13 mouse cellular contexts compared by ENCODE assay signal in genomic region chr2:178631336-178631735, GRCm38 (mm10).
DNase-seq lines count a peak whose midpoint lies in the region; ATAC-seq lines count a peak whose summit lies in the region.
"Had no signal": no experiment of that assay in that cellular context is flagged by ENCODE, and none has a peak within 500 bp of the region (broad histone marks: within the 10 kb centered on the region; RNA-seq: fewer than 3 reads in every experiment).

No protein-coding gene starts in this region.

- peaks cover 63% of the 10 kb centered on the region for H3K4me1 ChIP-seq in hindbrain, embryonic 10.5 days (replicated peaks)
- H3K4me1 ChIP-seq in hindbrain, embryonic 14.5 days (replicated peaks; ENCODE audit: control insufficient read depth, insufficient read depth, low read length): no peaks in the 10 kb centered on the region; the same call in 1 of the 2 replicates
- H3K4me1 ChIP-seq in embryonic facial prominence, embryonic 12.5 days: peaks cover 71% of the 10 kb centered on the region
- H3K4me1 ChIP-seq in intestine, embryonic 16.5 days (ENCODE audit: control insufficient read depth, insufficient read depth, low read length): peaks cover 24% of the 10 kb centered on the region

- no peak overlapping the region for H3K4me2 ChIP-seq in hindbrain, embryonic 14.5 days (replicated peaks)
- H3K4me2 ChIP-seq in embryonic facial prominence, embryonic 12.5 days (replicated peaks): no peak overlapping the region
- no peak overlapping the region for H3K4me2 ChIP-seq in intestine, embryonic 16.5 days (ENCODE audit: low read depth, low read length)
- H3K4me2 ChIP-seq: hindbrain, embryonic 12.5 days had no signal

- ATAC-seq in hindbrain, embryonic 14.5 days (ENCODE audit: low FRiP score): no peak
- no peak for ATAC-seq in embryonic facial prominence, embryonic 12.5 days (ENCODE audit: insufficient number of reproducible peaks, insufficient read depth, low FRiP score, low TSS enrichment)
- 0 out of 2 replicates have a peak, but pooled peaks have one; percentile 18 for ATAC-seq in intestine, embryonic 16.5 days

- WGBS in hindbrain, embryonic 10.5 days: 48% methylated on average over 3 of the region's 3 CpGs
- WGBS in hindbrain, embryonic 14.5 days: 55% methylated on average over 3 of the region's 3 CpGs
- WGBS in embryonic facial prominence, embryonic 12.5 days: 28% methylated on average over 3 of the region's 3 CpGs
- 36% methylated on average over 3 of the region's 3 CpGs for WGBS in intestine, embryonic 16.5 days

- intact Hi-C loops in left cerebral cortex, postnatal 36 days (cut with DNase I): loop anchor here (5.0 to 10.0 kb wide), 2 partner anchors 563 to 1241 kb away; no protein-coding TSS in a partner anchor

- DNase-seq in hindbrain, embryonic 10.5 days (ENCODE audit: low spot score): peak; percentile 32
- no peak for DNase-seq in hindbrain, embryonic 14.5 days (ENCODE audit: low spot score)
- DNase-seq in kidney, postnatal 25 days: peak; percentile 65 to 86
- no peak for DNase-seq in cerebellum, adult 18-20 months
- no peak for DNase-seq in layer of hippocampus, postnatal 25 days (ENCODE audit: extremely low spot score in 1 of 2, low spot score in 1 of 2)
- no peak for DNase-seq in left cerebral cortex, postnatal 36 days (ENCODE audit: low spot score in 2 of 2)
- DNase-seq: liver; thymus, postnatal 36 days had no signal

- no peaks in the 10 kb centered on the region for H3K27me3 ChIP-seq in hindbrain, embryonic 10.5 days (ENCODE audit: insufficient read depth, poor library complexity, severe bottlenecking)
- no peaks in the 10 kb centered on the region for H3K27me3 ChIP-seq in hindbrain, embryonic 14.5 days (ENCODE audit: control insufficient read depth, insufficient read depth, low read length)
- H3K27me3 ChIP-seq in embryonic facial prominence, embryonic 12.5 days: no peaks in the 10 kb centered on the region
- H3K27me3 ChIP-seq in intestine, embryonic 16.5 days (replicated peaks; ENCODE audit: control insufficient read depth, insufficient read depth, low read length): no peaks in the 10 kb centered on the region
- H3K27me3 ChIP-seq: hindbrain, embryonic 12.5 days had no signal

- no peaks in the 10 kb centered on the region for H3K9me3 ChIP-seq in hindbrain, embryonic 10.5 days
- H3K9me3 ChIP-seq in hindbrain, embryonic 14.5 days (ENCODE audit: control insufficient read depth, low read length): no peaks in the 10 kb centered on the region
- no peaks in the 10 kb centered on the region for H3K9me3 ChIP-seq in embryonic facial prominence, embryonic 12.5 days
- H3K9me3 ChIP-seq in intestine, embryonic 16.5 days (ENCODE audit: control insufficient read depth, low read length): no peaks in the 10 kb centered on the region
- H3K9me3 ChIP-seq: hindbrain, embryonic 12.5 days; midbrain, embryonic 10.5 days had no signal

- H3K36me3 ChIP-seq in hindbrain, embryonic 10.5 days: no peaks in the 10 kb centered on the region
- H3K36me3 ChIP-seq in hindbrain, embryonic 14.5 days (replicated peaks; ENCODE audit: control insufficient read depth, insufficient read depth): no peaks in the 10 kb centered on the region
- H3K36me3 ChIP-seq in embryonic facial prominence, embryonic 12.5 days: no peaks in the 10 kb centered on the region
- no peaks in the 10 kb centered on the region for H3K36me3 ChIP-seq in intestine, embryonic 16.5 days (ENCODE audit: control insufficient read depth, insufficient read depth, low read length)
- H3K36me3 ChIP-seq: hindbrain, embryonic 12.5 days; midbrain, embryonic 10.5 days had no signal

- H3K4me3 ChIP-seq in hindbrain, embryonic 10.5 days: no peak overlapping the region
- H3K4me3 ChIP-seq in hindbrain, embryonic 14.5 days (replicated peaks; ENCODE audit: low read length): no peak overlapping the region
- no peak overlapping the region for H3K4me3 ChIP-seq in embryonic facial prominence, embryonic 12.5 days
- no peak overlapping the region for H3K4me3 ChIP-seq in intestine, embryonic 16.5 days (ENCODE audit: low read length)
- H3K4me3 ChIP-seq: heart, adult 2 months; hindbrain, embryonic 12.5 days; midbrain, embryonic 10.5 days had no signal

- no peak overlapping the region for H3K9ac ChIP-seq in hindbrain, embryonic 14.5 days
- H3K9ac ChIP-seq in embryonic facial prominence, embryonic 12.5 days: no peak overlapping the region
- H3K9ac ChIP-seq in intestine, embryonic 16.5 days (ENCODE audit: low read depth, low read length): no peak overlapping the region
- H3K9ac ChIP-seq: hindbrain, embryonic 12.5 days had no signal

- no peak overlapping the region for H3K27ac ChIP-seq in hindbrain, embryonic 10.5 days
- no peak overlapping the region for H3K27ac ChIP-seq in hindbrain, embryonic 14.5 days
- peak overlapping the region; percentile 73 for H3K27ac ChIP-seq in embryonic facial prominence, embryonic 12.5 days
- no peak overlapping the region for H3K27ac ChIP-seq in intestine, embryonic 16.5 days (ENCODE audit: low read length)
- H3K27ac ChIP-seq: heart, adult 2 months; hindbrain, embryonic 12.5 days; midbrain, embryonic 10.5 days had no signal

Comparison
In these comparisons a context has a peak if more than half of its experiments do, and no peak if none do; other contexts are left out.
1. DNase-seq: peak in hindbrain, embryonic 10.5 days (single experiment) and kidney, postnatal 25 days (2 of 2); none in hindbrain, embryonic 14.5 days (single experiment), cerebellum, adult 18-20 months (0 of 2), layer of hippocampus, postnatal 25 days (0 of 2) and left cerebral cortex, postnatal 36 days (0 of 2).